Mouse (Mus musculus): ENCODE measurements around the gene Hectd2. TPM values are rescaled to one million over a fixed set of nuclear protein-coding genes. Genes with fewer than 3 reads are reported as not detected.

The Hectd2 gene
- total and polyA plus RNA-seq, 3 experiments: 0.12 to 2.0 TPM; not detected in 1

- TF ChIP-seq ZKSCAN1 (IDR thresholded peaks at IDR 0.05; ENCODE audit: low read depth, low read length) (no peak), ZNF384 (IDR thresholded peaks at IDR 0.05; ENCODE audit: low read depth, low read length) (no peak), USF1 (IDR thresholded peaks at IDR 0.05; ENCODE audit: low read depth, low read length) (no peak), ETS1 (IDR thresholded peaks at IDR 0.05; ENCODE audit: low read depth, low read length) (no peak), RCOR1 (IDR thresholded peaks at IDR 0.05; ENCODE audit: low read depth, low read length) (no peak), CHD2 (IDR thresholded peaks at IDR 0.05; ENCODE audit: low read length) (no peak), GATA1 (IDR thresholded peaks at IDR 0.05; ENCODE audit: low read depth, low read length) (no peak), KAT2A (conservative IDR thresholded peaks at IDR 0.05; ENCODE audit: low read depth, low read length) (no peak), E2F4 (IDR thresholded peaks at IDR 0.05; ENCODE audit: borderline replicate concordance, low read depth, low read length) (no peak), MEF2A (IDR thresholded peaks at IDR 0.05; ENCODE audit: extremely low read depth, insufficient replicate concordance, low read depth, low read length, poor library complexity, severe bottlenecking) (no peak), HCFC1 (IDR thresholded peaks at IDR 0.05; ENCODE audit: low read depth, low read length) (no peak), POLR2A (IDR thresholded peaks at IDR 0.05; ENCODE audit: control insufficient read depth in 1 of 2, insufficient read depth in 1 of 2, low read depth in 1 of 2, low read length in 2 of 2, poor library complexity in 1 of 2) (no peak), MYB (IDR thresholded peaks at IDR 0.05; ENCODE audit: low read depth, low read length) (no peak), CHD1 (IDR thresholded peaks at IDR 0.05; ENCODE audit: low read depth, low read length) (no peak)
- H3K27me3 ChIP-seq (ENCODE audit: control insufficient read depth in 1 of 2, insufficient read depth in 2 of 2, low read length in 2 of 2): no peaks in the 10 kb centered on the region
- no peaks in the 10 kb centered on the region for H3K4me1 ChIP-seq (ENCODE audit: control insufficient read depth in 1 of 2, insufficient read depth in 2 of 2, low read length in 2 of 2)
Measured at GRCm38 (mm10) chr19:36663918-36664317, 109.5 kb downstream of the Hectd2 start.

DNA sequence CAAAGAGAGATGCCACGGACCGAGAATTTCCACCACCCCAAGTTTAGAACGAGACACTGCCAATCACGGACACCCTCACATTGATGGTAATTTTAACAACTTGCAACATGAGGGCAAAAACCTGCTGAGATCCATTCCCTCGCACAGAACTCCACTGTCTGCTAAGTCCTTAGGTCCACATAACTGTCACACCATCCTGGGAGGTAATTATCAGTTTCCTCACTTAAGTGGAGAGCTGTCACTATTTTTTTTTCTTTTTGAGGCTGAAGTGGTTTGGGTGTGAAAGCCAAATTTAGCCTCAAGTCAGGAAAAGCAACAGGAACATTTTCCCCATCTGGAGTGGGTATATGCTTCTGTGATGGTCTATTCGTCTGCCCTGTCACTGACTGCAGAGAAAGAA, 110.0 kb downstream of the Hectd2 start:
- H3K4me1 ChIP-seq (ENCODE audit: control insufficient read depth in 1 of 2, insufficient read depth in 2 of 2, low read length in 2 of 2): no peaks in the 10 kb centered on the region
- no peak overlapping the region for H3K4me3 ChIP-seq (ENCODE audit: control insufficient read depth in 1 of 2, insufficient read depth in 1 of 2, low read depth in 2 of 2, low read length in 2 of 2)
- no peak overlapping the region for H3K27ac ChIP-seq (ENCODE audit: control insufficient read depth, low read depth, low read length)
- H3K9me3 ChIP-seq (replicated peaks; ENCODE audit: insufficient read depth, low read length): no peaks in the 10 kb centered on the region
- H3K79me2 ChIP-seq (ENCODE audit: control insufficient read depth, insufficient read depth, low read length, poor library complexity): no peaks in the 10 kb centered on the region
- no peak for TF ChIP-seq HCFC1 (IDR thresholded peaks at IDR 0.05; ENCODE audit: low read depth, low read length)
- no peak for TF ChIP-seq ZC3H11A (IDR thresholded peaks at IDR 0.05; ENCODE audit: low read depth, low read length)
- TF ChIP-seq MAX (IDR thresholded peaks at IDR 0.05; ENCODE audit: low read length): no peak
- TF ChIP-seq USF1 (IDR thresholded peaks at IDR 0.05; ENCODE audit: low read depth, low read length): no peak
- no peak for TF ChIP-seq TCF12 (IDR thresholded peaks at IDR 0.05; ENCODE audit: low read depth, low read length)
- TF ChIP-seq ETS1 (IDR thresholded peaks at IDR 0.05; ENCODE audit: low read depth, low read length): no peak
- TF ChIP-seq USF2 (IDR thresholded peaks at IDR 0.05; ENCODE audit: borderline replicate concordance in 1 of 2, insufficient read depth in 1 of 2, low read depth in 1 of 2, low read length in 2 of 2): no peak
- TF ChIP-seq MXI1 (IDR thresholded peaks at IDR 0.05; ENCODE audit: low read depth, low read length): no peak
- no peak for TF ChIP-seq MAZ (IDR thresholded peaks at IDR 0.05; ENCODE audit: low read depth, low read length)
- no peak for TF ChIP-seq MYC (IDR thresholded peaks at IDR 0.05; ENCODE audit: low read depth, low read length)
- no peak for TF ChIP-seq POLR2AphosphoS5 (IDR thresholded peaks at IDR 0.05; ENCODE audit: borderline replicate concordance, low read depth, low read length)
- no peak for TF ChIP-seq BHLHE40 (IDR thresholded peaks at IDR 0.05; ENCODE audit: borderline replicate concordance, low read depth, low read length)
- TF ChIP-seq CHD1 (IDR thresholded peaks at IDR 0.05; ENCODE audit: low read depth, low read length): no peak
- no peak for TF ChIP-seq UBTF (IDR thresholded peaks at IDR 0.05; ENCODE audit: borderline replicate concordance, insufficient read depth, low read depth, low read length)
- TF ChIP-seq EP300 (IDR thresholded peaks at IDR 0.05; ENCODE audit: low read depth in 1 of 2, low read length in 2 of 2): no peak
- TF ChIP-seq E2F4 (IDR thresholded peaks at IDR 0.05; ENCODE audit: borderline replicate concordance, low read depth, low read length): no peak
- no peak for TF ChIP-seq JUND (IDR thresholded peaks at IDR 0.05; ENCODE audit: low read depth, low read length)
- H3K36me3 ChIP-seq (ENCODE audit: control insufficient read depth in 1 of 2, insufficient read depth in 2 of 2, low read length in 2 of 2): no peaks in the 10 kb centered on the region
- no peak for DNase-seq (ENCODE audit: low read depth, low spot score)
- no peak overlapping the region for H3K9ac ChIP-seq (ENCODE audit: control insufficient read depth, low read depth, low read length, poor library complexity, severe bottlenecking)
- no peaks in the 10 kb centered on the region for H3K27me3 ChIP-seq (ENCODE audit: control insufficient read depth in 1 of 2, insufficient read depth in 2 of 2, low read length in 2 of 2)

More at GRCm38 (mm10) chr19:36663918-36664317, 109.5 kb downstream of the Hectd2 start:
- H3K4me3 ChIP-seq (ENCODE audit: control insufficient read depth in 1 of 2, insufficient read depth in 1 of 2, low read depth in 2 of 2, low read length in 2 of 2): no peak overlapping the region
- no peak overlapping the region for H3K27ac ChIP-seq (ENCODE audit: control insufficient read depth, low read depth, low read length)
- H3K9ac ChIP-seq (ENCODE audit: control insufficient read depth, low read depth, low read length, poor library complexity, severe bottlenecking): no peak overlapping the region
- no peaks in the 10 kb centered on the region for H3K36me3 ChIP-seq (ENCODE audit: control insufficient read depth in 1 of 2, insufficient read depth in 2 of 2, low read length in 2 of 2)
- H3K9me3 ChIP-seq (replicated peaks; ENCODE audit: insufficient read depth, low read length): no peaks in the 10 kb centered on the region
- H3K79me2 ChIP-seq (ENCODE audit: control insufficient read depth, insufficient read depth, low read length, poor library complexity): no peaks in the 10 kb centered on the region
- DNase-seq (ENCODE audit: low read depth, low spot score): no peak
